Mouse (Mus musculus) heart, embryonic 15.5 days (tissue): ENCODE measurements around the gene Tiam1. TPM values are rescaled to one million over a fixed set of nuclear protein-coding genes. Genes with fewer than 3 reads are reported as not detected.

ENCODE experiments used
- ATAC-seq: fragments of 200-750 bp; cut with Nextera tagmentation; replicated peaks from 2 replicates; pipeline ENCODE4 v1.8.0; 2017; ENCODE audit warnings: low read depth, moderate TSS enrichment; ENCODE audit not compliant: insufficient number of reproducible peaks, insufficient read depth, low FRiP score
- H3K27ac ChIP-seq: fragments of 300-500 bp; sonication (generic); 2 replicates; pipeline ENCODE4 v1.5.1; 2015; ENCODE audit warnings: mild to moderate bottlenecking, inconsistent platforms
- H3K27me3 ChIP-seq: fragments of 300-500 bp; sonication (generic); 2 replicates; pipeline ENCODE4 v1.6.1; 2015; ENCODE audit warnings: inconsistent platforms
- H3K36me3 ChIP-seq: fragments of 300-500 bp; sonication (generic); 2 replicates; pipeline ENCODE4 v1.6.1; 2015; ENCODE audit warnings: mild to moderate bottlenecking, inconsistent platforms
- H3K4me1 ChIP-seq: fragments of 300-500 bp; sonication (generic); replicated peaks from 2 replicates; pipeline ENCODE4 v1.6.1; 2015; ENCODE audit warnings: inconsistent platforms
- H3K4me2 ChIP-seq: fragments of 300-500 bp; sonication (generic); 2 replicates; pipeline ENCODE4 v1.6.1; 2015; ENCODE audit warnings: inconsistent platforms, mild to moderate bottlenecking, moderate library complexity
- H3K4me3 ChIP-seq: fragments of 300-500 bp; sonication (generic); 2 replicates; pipeline ENCODE4 v1.5.1; 2015; ENCODE audit warnings: mild to moderate bottlenecking, inconsistent platforms
- H3K9ac ChIP-seq: fragments of 300-500 bp; sonication (generic); 2 replicates; pipeline ENCODE4 v1.6.1; 2015; ENCODE audit warnings: mild to moderate bottlenecking, inconsistent platforms
- H3K9me3 ChIP-seq: fragments of 300-500 bp; sonication (generic); replicated peaks from 2 replicates; pipeline ENCODE4 v1.6.1; 2016; ENCODE audit warnings: inconsistent platforms
- WGBS: fragments of 180-500 bp; shearing (Covaris S2); methylation state at CpG from one replicate; pipeline ENCODE4 v1.1.7; 2015; ENCODE audit warnings: mixed read lengths; 5-methylcytosine and 5-hydroxymethylcytosine counted together
- polyA plus RNA-seq: library from polyadenylated mRNA; unstranded; fragments of >200 nt; fragmentation: Nextera tagmentation; extraction: Ambion mirVana; gene quantifications from 2 replicates; pipeline ENCODE4 v1.2.1, GENCODE M21; 2015

The Tiam1 gene
- polyA plus RNA-seq, 1 experiment from 2014 or later, result 7.6 TPM

DNA sequence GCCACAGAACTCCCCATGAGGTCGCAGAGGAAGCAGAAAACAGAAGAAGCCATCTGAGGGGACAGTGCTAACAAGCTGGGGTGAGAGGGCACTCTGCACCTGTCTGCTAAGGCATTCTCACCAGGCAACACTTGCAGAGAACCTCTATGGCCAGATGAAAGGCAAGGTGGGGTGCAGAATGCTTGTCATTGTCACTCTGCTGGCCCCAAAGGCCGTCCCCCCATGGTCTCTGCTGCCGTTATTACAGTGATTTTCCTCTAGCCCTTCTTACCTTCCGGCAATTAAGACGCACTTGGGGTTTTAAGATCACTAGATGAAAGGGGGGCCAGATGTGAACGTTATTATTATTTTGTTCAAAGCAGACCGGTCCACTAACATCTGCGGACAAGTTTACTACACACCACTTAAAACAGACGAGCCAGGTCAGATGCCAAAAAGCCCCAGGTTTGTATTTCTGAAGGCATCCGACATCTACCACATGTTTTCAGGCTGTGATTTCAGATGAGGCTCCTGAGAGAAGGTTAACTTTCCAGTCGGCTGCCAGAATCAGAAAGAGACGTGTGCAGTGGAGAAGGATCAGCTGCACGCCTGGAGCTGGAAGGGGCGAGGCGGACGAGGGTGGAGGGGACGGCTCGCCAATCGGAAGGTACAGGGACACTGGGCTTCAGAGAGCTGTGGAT lies 198.8 kb downstream of the Tiam1 start:
- Histone ChIP-seq H3K9me3 (no peaks in the 10 kb centered on the region), H3K27ac (no peak overlapping the region), H3K27me3 (no peaks in the 10 kb centered on the region), H3K9ac (no peak overlapping the region), H3K36me3 (no peaks in the 10 kb centered on the region), H3K4me2 (no peak overlapping the region), H3K4me1 (peaks cover 11% of the 10 kb centered on the region), H3K4me3 (no peak overlapping the region)
- WGBS, result 64% methylated on average over 19 of the region's 19 CpGs
- no peak for ATAC-seq

DNA sequence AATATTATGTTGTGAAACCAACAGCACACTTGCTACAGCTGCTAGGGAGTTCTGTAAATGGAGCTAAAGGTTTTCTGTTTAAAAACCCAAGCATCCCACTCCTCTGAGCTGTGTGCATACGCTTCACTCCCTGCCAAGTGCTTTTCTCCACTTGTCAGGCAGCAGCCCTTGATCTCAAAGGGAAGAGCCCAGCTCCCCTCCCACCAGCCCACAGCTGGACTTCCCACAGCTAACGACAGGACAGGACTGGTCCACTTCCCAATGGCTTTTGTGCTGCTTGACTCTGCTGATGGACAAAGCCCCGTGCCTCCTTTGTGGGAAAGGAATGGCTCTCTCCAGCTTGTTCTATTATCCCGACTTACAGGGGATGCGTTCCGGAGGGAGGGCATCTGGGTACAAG lies 199.5 kb downstream of the Tiam1 start:
- no peak for ATAC-seq
- 45% methylated on average over 6 of the region's 6 CpGs for WGBS
- Histone ChIP-seq H3K4me2 (no peak overlapping the region), H3K27ac (no peak overlapping the region), H3K4me3 (no peak overlapping the region), H3K9ac (no peak overlapping the region), H3K27me3 (no peaks in the 10 kb centered on the region), H3K36me3 (no peaks in the 10 kb centered on the region), H3K9me3 (no peaks in the 10 kb centered on the region), H3K4me1 (peaks cover 11% of the 10 kb centered on the region)

GRCm38 (mm10) chr16:89943267-89943971 lies 200.2 kb downstream of the Tiam1 start:
- Histone ChIP-seq H3K4me3 (no peak overlapping the region), H3K9me3 (no peaks in the 10 kb centered on the region), H3K4me2 (no peak overlapping the region), H3K9ac (no peak overlapping the region), H3K27ac (no peak overlapping the region), H3K27me3 (no peaks in the 10 kb centered on the region), H3K36me3 (no peaks in the 10 kb centered on the region), H3K4me1 (peaks cover 11% of the 10 kb centered on the region)
- 0 out of 2 replicates have a peak, but pooled peaks have one; percentile 22 for ATAC-seq
- WGBS, result 36% methylated on average over 19 of the region's 19 CpGs

DNA sequence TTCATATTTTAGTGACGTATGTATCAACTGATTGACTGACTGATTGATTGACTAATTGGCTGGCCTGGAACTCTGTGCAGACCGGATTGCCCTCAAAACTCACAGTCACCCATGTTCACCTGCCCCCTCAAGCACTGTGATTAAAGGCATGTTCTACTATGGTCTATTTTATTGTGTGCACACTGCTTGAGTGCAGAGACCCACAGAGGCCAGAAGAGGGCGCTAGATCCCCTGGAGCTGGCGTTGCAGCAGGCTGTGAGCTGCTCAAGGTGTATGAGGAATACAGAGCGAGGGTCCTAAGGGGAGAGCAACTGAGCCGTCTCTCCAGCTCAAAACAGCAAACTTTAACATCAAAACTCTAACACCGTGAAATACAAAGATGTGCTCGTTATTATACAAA lies 202.9 kb downstream of the Tiam1 start:
- H3K4me2 ChIP-seq, result no peak overlapping the region
- no peaks in the 10 kb centered on the region for H3K36me3 ChIP-seq
- 88% methylated on average over 8 of the region's 8 CpGs for WGBS
- H3K9ac ChIP-seq, result no peak overlapping the region
- no peak overlapping the region for H3K4me3 ChIP-seq
- peaks cover 11% of the 10 kb centered on the region for H3K4me1 ChIP-seq
- H3K9me3 ChIP-seq, result no peaks in the 10 kb centered on the region
- no peak for ATAC-seq
- no peaks in the 10 kb centered on the region for H3K27me3 ChIP-seq
- H3K27ac ChIP-seq, result no peak overlapping the region

GRCm38 (mm10) chr16:89938277-89938676 lies 205.3 kb downstream of the Tiam1 start:
- Histone ChIP-seq H3K9ac (no peak overlapping the region), H3K9me3 (no peaks in the 10 kb centered on the region), H3K27ac (no peak overlapping the region), H3K27me3 (no peaks in the 10 kb centered on the region), H3K4me3 (no peak overlapping the region), H3K4me1 (peaks cover 2% of the 10 kb centered on the region), H3K36me3 (no peaks in the 10 kb centered on the region), H3K4me2 (no peak overlapping the region)
- no peak for ATAC-seq
- 58% methylated on average over 7 of the region's 7 CpGs for WGBS

GRCm38 (mm10) chr16:89936571-89936970 lies 207.0 kb downstream of the Tiam1 start:
- H3K9me3 ChIP-seq, result no peaks in the 10 kb centered on the region
- no peak overlapping the region for H3K27ac ChIP-seq
- WGBS, result 50% methylated on average over 6 of the region's 6 CpGs
- H3K4me3 ChIP-seq, result no peak overlapping the region
- no peaks in the 10 kb centered on the region for H3K27me3 ChIP-seq
- no peaks in the 10 kb centered on the region for H3K4me1 ChIP-seq
- no peak for ATAC-seq
- H3K9ac ChIP-seq, result no peak overlapping the region
- no peak overlapping the region for H3K4me2 ChIP-seq
- H3K36me3 ChIP-seq, result no peaks in the 10 kb centered on the region

DNA sequence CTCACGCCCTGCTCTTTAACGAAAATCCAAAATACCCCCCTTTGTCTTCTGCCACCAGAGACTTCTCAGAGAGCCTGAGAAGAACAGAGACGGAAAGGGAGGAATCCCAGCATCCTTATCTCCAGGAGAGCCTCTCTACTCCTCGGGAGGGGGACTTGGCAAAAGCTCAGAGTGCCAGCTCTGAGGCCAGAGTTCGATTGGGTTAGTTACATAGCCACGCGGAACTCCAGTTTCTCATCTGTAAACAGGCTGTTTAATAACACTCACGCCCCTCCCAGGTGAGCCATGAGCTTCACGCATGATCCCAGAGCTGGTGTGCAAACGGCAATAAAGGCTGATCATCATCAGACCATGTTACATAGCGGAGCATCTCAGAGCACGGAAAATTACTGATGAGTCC lies 208.2 kb downstream of the Tiam1 start:
- no peaks in the 10 kb centered on the region for H3K36me3 ChIP-seq
- no peak for ATAC-seq
- H3K4me3 ChIP-seq, result no peak overlapping the region
- no peak overlapping the region for H3K27ac ChIP-seq
- WGBS, result 72% methylated on average over 12 of the region's 12 CpGs
- H3K9me3 ChIP-seq, result no peaks in the 10 kb centered on the region; the same call in 1 of the 2 replicates
- no peaks in the 10 kb centered on the region for H3K27me3 ChIP-seq
- no peak overlapping the region for H3K4me2 ChIP-seq
- H3K4me1 ChIP-seq, result no peaks in the 10 kb centered on the region
- H3K9ac ChIP-seq, result no peak overlapping the region

DNA sequence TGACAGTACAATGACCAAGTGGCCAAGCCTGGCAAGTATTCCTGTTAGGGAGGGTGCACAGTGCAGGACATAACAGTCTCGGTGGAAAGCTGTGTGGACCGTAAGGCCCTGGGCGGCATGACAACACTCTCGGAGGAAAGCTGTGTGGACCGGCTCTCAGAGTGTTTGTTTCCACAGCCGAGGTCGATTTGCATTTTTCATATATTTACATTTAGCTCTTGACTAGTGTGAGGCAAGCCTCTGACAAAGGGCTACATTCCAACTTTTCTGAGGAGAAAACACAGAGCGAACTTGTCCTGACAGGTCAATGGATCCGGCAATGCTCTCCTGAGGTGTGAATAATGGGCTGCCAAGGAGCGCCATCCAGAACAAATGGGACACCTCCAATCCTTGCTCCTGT lies 209.0 kb downstream of the Tiam1 start:
- H3K9me3 ChIP-seq, result no peaks in the 10 kb centered on the region; the same call in 1 of the 2 replicates
- H3K27ac ChIP-seq, result no peak overlapping the region
- no peaks in the 10 kb centered on the region for H3K4me1 ChIP-seq
- H3K9ac ChIP-seq, result no peak overlapping the region
- no peak overlapping the region for H3K4me2 ChIP-seq
- H3K4me3 ChIP-seq, result no peak overlapping the region
- no peaks in the 10 kb centered on the region for H3K36me3 ChIP-seq
- no peaks in the 10 kb centered on the region for H3K27me3 ChIP-seq
- no peak for ATAC-seq
- 74% methylated on average over 10 of the region's 10 CpGs for WGBS

DNA sequence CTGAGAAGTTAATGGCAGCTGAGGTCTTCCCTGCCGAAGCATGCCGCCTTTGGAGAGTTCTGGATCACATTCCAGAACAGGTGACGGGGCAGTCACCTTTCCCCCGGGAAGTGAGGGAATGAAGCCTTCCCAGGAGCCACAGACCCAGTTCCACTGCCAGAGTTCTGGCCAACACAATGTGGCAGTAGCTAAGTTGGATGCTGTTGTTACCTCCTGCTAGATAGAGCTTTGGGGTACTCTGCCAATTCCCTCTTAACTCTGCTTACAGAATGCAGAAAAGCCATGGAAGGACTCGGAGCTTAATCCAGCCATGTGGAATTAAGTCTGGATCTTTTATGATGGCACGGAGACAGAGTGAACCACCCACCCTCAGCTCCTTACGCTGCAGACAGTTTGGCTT lies 209.6 kb downstream of the Tiam1 start:
- H3K9ac ChIP-seq, result no peak overlapping the region
- no peaks in the 10 kb centered on the region for H3K27me3 ChIP-seq
- H3K36me3 ChIP-seq, result no peaks in the 10 kb centered on the region
- H3K27ac ChIP-seq, result no peak overlapping the region
- no peak overlapping the region for H3K4me3 ChIP-seq
- H3K4me2 ChIP-seq, result no peak overlapping the region
- no peak for ATAC-seq
- whole genome bisulfite sequencing, result 71% methylated on average over 7 of the region's 7 CpGs
- H3K4me1 ChIP-seq, result no peaks in the 10 kb centered on the region
- no peaks in the 10 kb centered on the region; the same call in 1 of the 2 replicates for H3K9me3 ChIP-seq

GRCm38 (mm10) chr16:89928611-89929010 lies 215.0 kb downstream of the Tiam1 start:
- Histone ChIP-seq H3K27ac (no peak overlapping the region), H3K9me3 (no peaks in the 10 kb centered on the region; the same call in 1 of the 2 replicates), H3K27me3 (no peaks in the 10 kb centered on the region), H3K4me2 (no peak overlapping the region), H3K36me3 (no peaks in the 10 kb centered on the region), H3K9ac (no peak overlapping the region), H3K4me3 (no peak overlapping the region), H3K4me1 (peaks cover 10% of the 10 kb centered on the region)
- no peak for ATAC-seq
- 74% methylated on average over 7 of the region's 7 CpGs for WGBS

DNA sequence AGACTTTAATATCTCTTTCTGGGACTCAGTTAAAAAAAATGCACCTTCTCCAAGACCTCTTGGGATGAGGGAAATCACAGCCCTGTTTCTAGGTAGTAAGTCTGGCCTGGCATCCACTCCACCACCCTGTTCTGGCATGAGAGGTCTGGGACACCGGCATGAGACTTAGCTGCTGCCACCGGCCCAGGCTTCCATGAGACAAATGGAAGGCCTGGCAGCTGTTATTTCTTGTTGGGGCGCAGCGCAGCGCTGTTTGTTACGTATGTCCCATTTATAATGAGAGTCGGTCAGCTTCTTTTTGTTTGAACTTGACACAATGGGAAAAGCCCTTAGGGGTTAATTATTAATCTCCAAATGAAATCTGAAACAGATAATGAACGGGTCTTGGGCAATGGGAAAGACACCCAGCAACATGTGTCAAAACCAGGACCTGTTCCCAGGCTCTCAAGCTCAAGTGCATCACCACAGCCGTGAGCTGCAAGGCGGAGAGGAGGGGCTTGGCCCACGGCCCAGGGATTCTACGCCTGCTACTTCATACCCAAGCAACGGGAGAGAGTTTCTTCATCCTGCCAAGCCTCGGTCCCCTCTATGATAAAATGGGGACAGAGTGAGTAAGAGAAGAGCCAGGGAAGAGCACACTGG lies 219.2 kb downstream of the Tiam1 start:
- H3K36me3 ChIP-seq, result no peaks in the 10 kb centered on the region
- WGBS, result 43% methylated on average over 14 of the region's 14 CpGs
- H3K27me3 ChIP-seq, result no peaks in the 10 kb centered on the region
- no peaks in the 10 kb centered on the region for H3K9me3 ChIP-seq
- peak; percentile 71 for ATAC-seq
- peak overlapping the region; percentile 49 for H3K4me2 ChIP-seq
- H3K27ac ChIP-seq, result no peak overlapping the region
- no peak overlapping the region for H3K4me3 ChIP-seq
- H3K4me1 ChIP-seq, result peaks cover 10% of the 10 kb centered on the region
- H3K9ac ChIP-seq, result no peak overlapping the region
